Mouse (Mus musculus) layer of hippocampus, adult 18-20 months (tissue): ENCODE data around the gene Crip1. TPM values are rescaled to one million over a fixed set of nuclear protein-coding genes. Genes with fewer than 3 reads are reported as not detected.

Source experiments
- DNase-seq, 2 experiments: peaks; one replicate each; pipeline ENCODE4 v3.0.0; 2022; ENCODE audit warnings: low spot score in 2 of 2
- total RNA-seq, 2 experiments: library from RNA; stranded (reverse); gene quantifications; 2 replicates each; pipeline ENCODE4 v1.2.3; 2021

Crip1 gene
- total RNA-seq, 2 experiments from 2014 or later: 9.5 to 10.3 TPM

- no peak for DNase-seq
Measured at GRCm38 (mm10) chr12:113130732-113131131, 15.4 kb upstream of the Crip1 start.

- no peak for DNase-seq
Measured at GRCm38 (mm10) chr12:113131601-113132000, 14.5 kb upstream of the Crip1 start.

GRCm38 (mm10) chr12:113132567-113132966, 13.5 kb upstream of the Crip1 start:
- peak in 1 of 2 experiments; percentile 50 for DNase-seq

- DNase-seq: no peak
Measured at GRCm38 (mm10) chr12:113133260-113133659, 12.9 kb upstream of the Crip1 start.

GRCm38 (mm10) chr12:113133861-113134403, 12.2 kb upstream of the Crip1 start:
- no peak for DNase-seq

- no peak for DNase-seq
Measured at GRCm38 (mm10) chr12:113134502-113134901, 11.6 kb upstream of the Crip1 start.

GRCm38 (mm10) chr12:113135401-113135800, 10.7 kb upstream of the Crip1 start:
- no peak for DNase-seq

GRCm38 (mm10) chr12:113136492-113137020, 9.6 kb upstream of the Crip1 start:
- no peak for DNase-seq

GRCm38 (mm10) chr12:113137260-113138213, 8.6 kb upstream of the Crip1 start:
- no peak for DNase-seq

- DNase-seq: no peak
Measured at GRCm38 (mm10) chr12:113138291-113138690, 7.8 kb upstream of the Crip1 start.

GRCm38 (mm10) chr12:113138901-113139864, 6.9 kb upstream of the Crip1 start:
- no peak for DNase-seq

- DNase-seq: peak; percentile 91 to 93
Measured at GRCm38 (mm10) chr12:113139908-113140615, 6.1 kb upstream of the Crip1 start, which contains the start of gene Crip2. Crip2 (plus strand) TSS chr12:113140236.

- no peak for DNase-seq
Measured at GRCm38 (mm10) chr12:113140616-113141411, 5.3 kb upstream of the Crip1 start.

- DNase-seq: peak; percentile 34 to 60
Measured at GRCm38 (mm10) chr12:113141531-113141973, 4.6 kb upstream of the Crip1 start.

GRCm38 (mm10) chr12:113142021-113142975, 3.8 kb upstream of the Crip1 start:
- peak; percentile 27 to 67 for DNase-seq

GRCm38 (mm10) chr12:113143164-113143563, 3.0 kb upstream of the Crip1 start:
- no peak for DNase-seq

GRCm38 (mm10) chr12:113144001-113144756, 1.9 kb upstream of the Crip1 start:
- DNase-seq: peak in 1 of 2 experiments; percentile 62
